Mouse (Mus musculus) CH12.LX (cell line): ENCODE data around the gene 1600014C23Rik. TPM values are rescaled to one million over a fixed set of nuclear protein-coding genes. Genes with fewer than 3 reads are reported as not detected.

Source experiments
- DNase-seq: peaks from one replicate; pipeline ENCODE4 v3.0.0-alpha.2; 2013; ENCODE audit errors: extremely low read depth
- H3K27ac ChIP-seq: 2 replicates; pipeline ENCODE4 v1.5.1; 2012; ENCODE audit warnings: low read depth, mild to moderate bottlenecking, control low read depth, moderate library complexity; ENCODE audit not compliant: insufficient read depth
- H3K27me3 ChIP-seq: replicated peaks from 2 replicates; pipeline ENCODE3; 2012; ENCODE audit warnings: inconsistent platforms
- H3K36me3 ChIP-seq, 2 experiments: replicated peaks in 1 of 2; 2 replicates each; pipeline versions ENCODE3 to v1.6.1; 2012; ENCODE audit warnings: inconsistent platforms in 1 of 2, low read length in 1 of 2, mild to moderate bottlenecking in 1 of 2, mixed read lengths in 1 of 2, moderate library complexity in 1 of 2; ENCODE audit not compliant: control insufficient read depth in 1 of 2, insufficient read depth in 1 of 2
- H3K4me1 ChIP-seq, 2 experiments: 2 replicates each; pipeline ENCODE4 v1.6.1; 2012; ENCODE audit warnings: inconsistent platforms in 1 of 2, moderate library complexity in 1 of 2; ENCODE audit not compliant: insufficient read depth in 2 of 2, control insufficient read depth in 1 of 2
- H3K4me2 ChIP-seq: 2 replicates; pipeline ENCODE4 v1.6.1; 2012; ENCODE audit warnings: low read depth, mild to moderate bottlenecking, control low read depth; ENCODE audit not compliant: poor library complexity, insufficient read depth, severe bottlenecking
- H3K4me3 ChIP-seq, 3 experiments: fragments of 150-350 bp in 1 of 3; sonication (generic) in 1 of 3; replicated peaks in 1 of 3; 2 replicates each; pipeline versions ENCODE3 to v1.5.1; 2011 to 2012; ENCODE audit warnings: low read depth in 2 of 3, low read length in 2 of 3, mild to moderate bottlenecking in 2 of 3, moderate library complexity in 2 of 3, control low read depth in 1 of 3, improper control_type of control experiment in 1 of 3, inconsistent platforms in 1 of 3, mixed read lengths in 1 of 3; ENCODE audit not compliant: poor library complexity in 1 of 3
- H3K79me2 ChIP-seq: replicated peaks from 2 replicates; pipeline ENCODE4 v1.6.1; 2012; ENCODE audit warnings: mild to moderate bottlenecking, moderate library complexity; ENCODE audit not compliant: control insufficient read depth, poor library complexity, insufficient read depth, severe bottlenecking; ENCODE audit errors: extremely low read depth
- H3K9ac ChIP-seq: 2 replicates; pipeline ENCODE4 v1.6.1; 2012; ENCODE audit warnings: low read depth, mild to moderate bottlenecking, control low read depth, moderate library complexity; ENCODE audit not compliant: insufficient read depth
- H3K9me3 ChIP-seq: replicated peaks from 2 replicates; pipeline ENCODE3; 2012; ENCODE audit warnings: low read length, inconsistent platforms, mixed read lengths
- CTCF ChIP-seq, 2 experiments: IDR thresholded peaks in 1 of 2; conservative IDR thresholded peaks in 1 of 2; 2 replicates each; pipeline ENCODE4 v1.5.1; 2011 to 2012; ENCODE audit warnings: low read depth in 2 of 2, low read length in 2 of 2, improper control_type of control experiment in 1 of 2, inconsistent platforms in 1 of 2, mild to moderate bottlenecking in 1 of 2, moderate library complexity in 1 of 2
- E2F4 ChIP-seq: IDR thresholded peaks from 2 replicates; pipeline ENCODE4 v1.6.1; 2011; ENCODE audit warnings: low read depth, low read length, improper control_type of control experiment; ENCODE audit not compliant: insufficient replicate concordance
- HCFC1 ChIP-seq: IDR thresholded peaks from 2 replicates; pipeline ENCODE4 v1.6.1; 2012; ENCODE audit warnings: low read depth, mild to moderate bottlenecking, inconsistent platforms, low read length, improper control_type of control experiment
- KAT2A ChIP-seq: IDR thresholded peaks from 2 replicates; pipeline ENCODE4 v1.6.1; 2012; ENCODE audit warnings: low read length, improper control_type of control experiment, inconsistent platforms; ENCODE audit not compliant: insufficient replicate concordance
- MYC ChIP-seq: IDR thresholded peaks from 2 replicates; pipeline ENCODE4 v1.6.1; 2011; ENCODE audit warnings: low read depth, mild to moderate bottlenecking, improper control_type of control experiment, low read length
- SIN3A ChIP-seq: IDR thresholded peaks from 2 replicates; pipeline ENCODE4 v1.6.1; 2012; ENCODE audit warnings: low read length, improper control_type of control experiment, inconsistent platforms
- TCF12 ChIP-seq: IDR thresholded peaks from 2 replicates; pipeline ENCODE4 v1.6.1; 2014; ENCODE audit warnings: low read depth, mild to moderate bottlenecking, inconsistent platforms, low read length, improper control_type of control experiment
- USF1 ChIP-seq: IDR thresholded peaks from 2 replicates; pipeline ENCODE4 v1.6.1; 2014; ENCODE audit warnings: low read depth, mild to moderate bottlenecking, inconsistent platforms, low read length, improper control_type of control experiment
- USF2 ChIP-seq: conservative IDR thresholded peaks from 2 replicates; pipeline ENCODE4 v1.6.1; 2011; ENCODE audit warnings: low read depth, low read length, improper control_type of control experiment
- ZC3H11A ChIP-seq: IDR thresholded peaks from 2 replicates; pipeline ENCODE4 v1.6.1; 2012; ENCODE audit warnings: low read depth, mild to moderate bottlenecking, inconsistent platforms, low read length, improper control_type of control experiment
- ZMIZ1 ChIP-seq: IDR thresholded peaks from 2 replicates; pipeline ENCODE4 v1.6.1; 2012; ENCODE audit warnings: low read depth, mild to moderate bottlenecking, inconsistent platforms, low read length, improper control_type of control experiment
- dilution Hi-C: fragments of 300-500 bp; cut with MboI; formaldehyde crosslinking; loops from 2 replicates; pipeline ENCODE4 v1.14.3; 2020; ENCODE audit warnings: low sequenced_read_pairs; ENCODE audit not compliant: extremely low pct_unique_long_range_greater_than_20kb, extremely low pct_ligation_motif_present
- in situ Hi-C: fragments of 300-500 bp; cut with MboI; formaldehyde crosslinking; loops from 3 replicates; pipeline ENCODE4 v1.14.3; 2019; ENCODE audit warnings: low sequenced_read_pairs, low pct_ligation_motif_present, low pct_unique_long_range_greater_than_20kb, mixed read lengths
- polyA plus RNA-seq: library from polyadenylated mRNA; unstranded; fragments of >175 nt; gene quantifications from 2 replicates; pipeline ENCODE4 v1.2.1, GENCODE M21; 2012; ENCODE audit warnings: low read depth; ENCODE audit not compliant: insufficient read length
- total RNA-seq, 2 experiments: library from RNA; depleted of rRNA; stranded (reverse); fragments of 300-350 nt in 1 of 2; fragments of >200 nt in 1 of 2; gene quantifications; 2 replicates each; pipeline ENCODE4 v1.2.3; 2012 to 2014

1600014C23Rik gene
- total and polyA plus RNA-seq, 3 experiments: 0.38 TPM; not detected in 2

GRCm38 (mm10) chr17:45772566-45772965 is 38.9 kb upstream of the 1600014C23Rik start:
- no peak overlapping the region for H3K9ac ChIP-seq
- no peaks in the 10 kb centered on the region for H3K36me3 ChIP-seq
- peaks cover 4% of the 10 kb centered on the region for H3K9me3 ChIP-seq
- DNase-seq: no peak
- dilution Hi-C loops: no loop called here
- no peak overlapping the region for H3K4me3 ChIP-seq
- in situ Hi-C loops: no loop called here
- no peak for TF ChIP-seq SIN3A
- TF ChIP-seq USF2: no peak
- TF ChIP-seq ZC3H11A: no peak
- H3K27ac ChIP-seq: no peak overlapping the region
- no peak overlapping the region for H3K4me2 ChIP-seq
- no peaks in the 10 kb centered on the region for H3K79me2 ChIP-seq
- H3K27me3 ChIP-seq: peaks cover 74% of the 10 kb centered on the region
- H3K4me1 ChIP-seq: 0 out of 4 replicates have a peak, but pooled peaks cover 0 to 4% of the 10 kb centered on the region in 2 experiments

GRCm38 (mm10) chr17:45772096-45772495 is 38.5 kb upstream of the 1600014C23Rik start:
- no peak overlapping the region for H3K9ac ChIP-seq
- no peak for DNase-seq
- H3K27ac ChIP-seq: no peak overlapping the region
- TF ChIP-seq ZMIZ1: no peak
- TF ChIP-seq TCF12: no peak
- no peaks in the 10 kb centered on the region for H3K36me3 ChIP-seq
- peaks cover 4% of the 10 kb centered on the region for H3K9me3 ChIP-seq
- dilution Hi-C loops: no loop called here
- no peak overlapping the region for H3K4me3 ChIP-seq
- in situ Hi-C loops: no loop called here
- peaks cover 0 to 4% of the 10 kb centered on the region in 2 experiments; a peak in 2 of 4 replicates for H3K4me1 ChIP-seq
- H3K79me2 ChIP-seq: no peaks in the 10 kb centered on the region
- no peak overlapping the region for H3K4me2 ChIP-seq
- peaks cover 74% of the 10 kb centered on the region for H3K27me3 ChIP-seq

GRCm38 (mm10) chr17:45770441-45770840 is 36.8 kb upstream of the 1600014C23Rik start:
- dilution Hi-C loops: no loop called here
- DNase-seq: no peak
- H3K27me3 ChIP-seq: peaks cover 75% of the 10 kb centered on the region
- no peak overlapping the region for H3K27ac ChIP-seq
- H3K9ac ChIP-seq: no peak overlapping the region
- in situ Hi-C loops: no loop called here
- TF ChIP-seq E2F4 (no peak), HCFC1 (no peak), TCF12 (no peak), CTCF (conservative IDR thresholded peaks at IDR 0.05 in 1 of 2, IDR thresholded peaks at IDR 0.05 in 1 of 2; ENCODE audit: low read depth in 2 of 2, low read length in 2 of 2) (no peak), MYC (no peak), USF1 (no peak), KAT2A (no peak), ZC3H11A (no peak)
- peaks cover 0 to 5% of the 10 kb centered on the region in 2 experiments; a peak in 2 of 4 replicates for H3K4me1 ChIP-seq
- no peaks in the 10 kb centered on the region for H3K36me3 ChIP-seq
- no peaks in the 10 kb centered on the region for H3K79me2 ChIP-seq
- no peak overlapping the region for H3K4me3 ChIP-seq
- H3K4me2 ChIP-seq: no peak overlapping the region
- H3K9me3 ChIP-seq: peaks cover 2% of the 10 kb centered on the region
